Mouse (Mus musculus): ENCODE data around the gene Calcb.

GRCm38 (mm10) chr7:114744639-114745245 is 26.3 kb downstream of the Calcb start:
- TF ChIP-seq CTCF (IDR thresholded peaks at IDR 0.05; ENCODE audit: control insufficient read depth, insufficient read depth, low read length) (no peak), POLR2A (IDR thresholded peaks at IDR 0.05; ENCODE audit: borderline replicate concordance, control insufficient read depth, low read depth, low read length) (no peak)

Data from bone marrow, adult 2 months (tissue).